Mouse (Mus musculus) CH12.LX (cell line): ENCODE data around the gene Ddx27. TPM values are rescaled to one million over a fixed set of nuclear protein-coding genes. Genes with fewer than 3 reads are reported as not detected.

Experiments used
- DNase-seq: peaks from one replicate; pipeline ENCODE4 v3.0.0-alpha.2; 2013; ENCODE audit errors: extremely low read depth
- H3K27ac ChIP-seq: 2 replicates; pipeline ENCODE4 v1.5.1; 2012; ENCODE audit warnings: low read depth, mild to moderate bottlenecking, control low read depth, moderate library complexity; ENCODE audit not compliant: insufficient read depth
- H3K27me3 ChIP-seq: replicated peaks from 2 replicates; pipeline ENCODE3; 2012; ENCODE audit warnings: inconsistent platforms
- H3K36me3 ChIP-seq, 2 experiments: replicated peaks in 1 of 2; 2 replicates each; pipeline versions ENCODE3 to v1.6.1; 2012; ENCODE audit warnings: inconsistent platforms in 1 of 2, low read length in 1 of 2, mild to moderate bottlenecking in 1 of 2, mixed read lengths in 1 of 2, moderate library complexity in 1 of 2; ENCODE audit not compliant: control insufficient read depth in 1 of 2, insufficient read depth in 1 of 2
- H3K4me1 ChIP-seq, 2 experiments: 2 replicates each; pipeline ENCODE4 v1.6.1; 2012; ENCODE audit warnings: inconsistent platforms in 1 of 2, moderate library complexity in 1 of 2; ENCODE audit not compliant: insufficient read depth in 2 of 2, control insufficient read depth in 1 of 2
- H3K4me2 ChIP-seq: 2 replicates; pipeline ENCODE4 v1.6.1; 2012; ENCODE audit warnings: low read depth, mild to moderate bottlenecking, control low read depth; ENCODE audit not compliant: poor library complexity, insufficient read depth, severe bottlenecking
- H3K4me3 ChIP-seq, 3 experiments: fragments of 150-350 bp in 1 of 3; sonication (generic) in 1 of 3; replicated peaks in 1 of 3; 2 replicates each; pipeline versions ENCODE3 to v1.5.1; 2011 to 2012; ENCODE audit warnings: low read depth in 2 of 3, low read length in 2 of 3, mild to moderate bottlenecking in 2 of 3, moderate library complexity in 2 of 3, control low read depth in 1 of 3, improper control_type of control experiment in 1 of 3, inconsistent platforms in 1 of 3, mixed read lengths in 1 of 3; ENCODE audit not compliant: poor library complexity in 1 of 3
- H3K79me2 ChIP-seq: replicated peaks from 2 replicates; pipeline ENCODE4 v1.6.1; 2012; ENCODE audit warnings: mild to moderate bottlenecking, moderate library complexity; ENCODE audit not compliant: control insufficient read depth, poor library complexity, insufficient read depth, severe bottlenecking; ENCODE audit errors: extremely low read depth
- H3K9ac ChIP-seq: 2 replicates; pipeline ENCODE4 v1.6.1; 2012; ENCODE audit warnings: low read depth, mild to moderate bottlenecking, control low read depth, moderate library complexity; ENCODE audit not compliant: insufficient read depth
- H3K9me3 ChIP-seq: replicated peaks from 2 replicates; pipeline ENCODE3; 2012; ENCODE audit warnings: low read length, inconsistent platforms, mixed read lengths
- CHD1 ChIP-seq: IDR thresholded peaks from 2 replicates; pipeline ENCODE4 v1.6.1; 2012; ENCODE audit warnings: low read depth, low read length, improper control_type of control experiment, inconsistent platforms
- CTCF ChIP-seq, 2 experiments: IDR thresholded peaks in 1 of 2; conservative IDR thresholded peaks in 1 of 2; 2 replicates each; pipeline ENCODE4 v1.5.1; 2011 to 2012; ENCODE audit warnings: low read depth in 2 of 2, low read length in 2 of 2, improper control_type of control experiment in 1 of 2, inconsistent platforms in 1 of 2, mild to moderate bottlenecking in 1 of 2, moderate library complexity in 1 of 2
- E2F4 ChIP-seq: IDR thresholded peaks from 2 replicates; pipeline ENCODE4 v1.6.1; 2011; ENCODE audit warnings: low read depth, low read length, improper control_type of control experiment; ENCODE audit not compliant: insufficient replicate concordance
- GABPA ChIP-seq: IDR thresholded peaks from 2 replicates; pipeline ENCODE4 v1.6.1; 2012; ENCODE audit warnings: low read depth, low read length, improper control_type of control experiment, inconsistent platforms; ENCODE audit not compliant: insufficient replicate concordance
- HCFC1 ChIP-seq: IDR thresholded peaks from 2 replicates; pipeline ENCODE4 v1.6.1; 2012; ENCODE audit warnings: low read depth, mild to moderate bottlenecking, inconsistent platforms, low read length, improper control_type of control experiment
- JUND ChIP-seq: conservative IDR thresholded peaks from 2 replicates; pipeline ENCODE4 v1.6.1; 2011; ENCODE audit warnings: low read depth, low read length, improper control_type of control experiment
- MAFK ChIP-seq: IDR thresholded peaks from 2 replicates; pipeline ENCODE4 v1.6.1; 2011; ENCODE audit warnings: low read length, improper control_type of control experiment; ENCODE audit not compliant: insufficient replicate concordance
- MAX ChIP-seq: IDR thresholded peaks from 2 replicates; pipeline ENCODE4 v1.6.1; 2011; ENCODE audit warnings: low read length, improper control_type of control experiment
- MEF2A ChIP-seq: IDR thresholded peaks from 2 replicates; pipeline ENCODE4 v1.6.1; 2014; ENCODE audit warnings: low read depth, mild to moderate bottlenecking, inconsistent platforms, low read length, improper control_type of control experiment, borderline replicate concordance
- NRF1 ChIP-seq: IDR thresholded peaks from 2 replicates; pipeline ENCODE4 v1.6.1; 2014; ENCODE audit warnings: low read depth, mild to moderate bottlenecking, inconsistent platforms, low read length, improper control_type of control experiment, moderate library complexity
- POLR2A ChIP-seq: IDR thresholded peaks from 2 replicates; pipeline ENCODE4 v1.6.1; 2011; ENCODE audit warnings: low read depth, mild to moderate bottlenecking, improper control_type of control experiment, low read length
- POLR2AphosphoS2 ChIP-seq: IDR thresholded peaks from 2 replicates; pipeline ENCODE4 v1.6.1; 2011; ENCODE audit warnings: low read depth, low read length, improper control_type of control experiment
- RAD21 ChIP-seq: IDR thresholded peaks from 2 replicates; pipeline ENCODE4 v1.6.1; 2011; ENCODE audit warnings: low read depth, mild to moderate bottlenecking, low read length, improper control_type of control experiment, moderate library complexity
- SIN3A ChIP-seq: IDR thresholded peaks from 2 replicates; pipeline ENCODE4 v1.6.1; 2012; ENCODE audit warnings: low read length, improper control_type of control experiment, inconsistent platforms
- SMC3 ChIP-seq: IDR thresholded peaks from 2 replicates; pipeline ENCODE4 v1.6.1; 2011; ENCODE audit warnings: low read depth, low read length, improper control_type of control experiment
- UBTF ChIP-seq: IDR thresholded peaks from 2 replicates; pipeline ENCODE4 v1.6.1; 2012; ENCODE audit warnings: low read depth, mild to moderate bottlenecking, inconsistent platforms, low read length, improper control_type of control experiment, moderate library complexity
- USF2 ChIP-seq: conservative IDR thresholded peaks from 2 replicates; pipeline ENCODE4 v1.6.1; 2011; ENCODE audit warnings: low read depth, low read length, improper control_type of control experiment
- ZKSCAN1 ChIP-seq: IDR thresholded peaks from 2 replicates; pipeline ENCODE4 v1.6.1; 2012; ENCODE audit warnings: low read depth, inconsistent platforms, low read length, improper control_type of control experiment, borderline replicate concordance
- dilution Hi-C: fragments of 300-500 bp; cut with MboI; formaldehyde crosslinking; loops from 2 replicates; pipeline ENCODE4 v1.14.3; 2020; ENCODE audit warnings: low sequenced_read_pairs; ENCODE audit not compliant: extremely low pct_unique_long_range_greater_than_20kb, extremely low pct_ligation_motif_present
- in situ Hi-C: fragments of 300-500 bp; cut with MboI; formaldehyde crosslinking; loops from 3 replicates; pipeline ENCODE4 v1.14.3; 2019; ENCODE audit warnings: low sequenced_read_pairs, low pct_ligation_motif_present, low pct_unique_long_range_greater_than_20kb, mixed read lengths
- polyA plus RNA-seq: library from polyadenylated mRNA; unstranded; fragments of >175 nt; gene quantifications from 2 replicates; pipeline ENCODE4 v1.2.1, GENCODE M21; 2012; ENCODE audit warnings: low read depth; ENCODE audit not compliant: insufficient read length
- total RNA-seq, 2 experiments: library from RNA; depleted of rRNA; stranded (reverse); fragments of 300-350 nt in 1 of 2; fragments of >200 nt in 1 of 2; gene quantifications; 2 replicates each; pipeline ENCODE4 v1.2.3; 2012 to 2014

The Ddx27 gene
- total and polyA plus RNA-seq, 3 experiments = 139 to 224 (median 157) TPM

GRCm38 (mm10) chr2:167030507-167030906, 15.5 kb downstream of the Ddx27 start:
- Histone ChIP-seq H3K9me3 (no peaks in the 10 kb centered on the region), H3K4me3 (no peak overlapping the region), H3K27ac (no peak overlapping the region), H3K4me2 (no peak overlapping the region), H3K4me1 (no peaks in the 10 kb centered on the region), H3K9ac (no peak overlapping the region), H3K79me2 (no peaks in the 10 kb centered on the region), H3K36me3 (peaks cover 81 to 92% of the 10 kb centered on the region in 2 experiments), H3K27me3 (no peaks in the 10 kb centered on the region)
- in situ Hi-C loops (no loop called here), dilution Hi-C loops (no loop called here)
- no peak for DNase-seq
- TF ChIP-seq NRF1 = no peak
- peak in 1 of 2 experiments; percentile 20; a peak in 2 of 4 replicates for TF ChIP-seq CTCF (conservative IDR thresholded peaks at IDR 0.05 in 1 of 2, IDR thresholded peaks at IDR 0.05 in 1 of 2; ENCODE audit: low read depth in 2 of 2, low read length in 2 of 2)

- dilution Hi-C loops = no loop called here
- H3K4me2 ChIP-seq = no peak overlapping the region
- TF ChIP-seq GABPA (no peak), SIN3A (no peak), E2F4 (no peak), SMC3 (no peak), JUND (no peak), MAFK (no peak), MEF2A (no peak), RAD21 (no peak), HCFC1 (no peak), MAX (no peak), POLR2AphosphoS2 (no peak), USF2 (no peak)
- H3K4me3 ChIP-seq = no peak overlapping the region
- no peak for DNase-seq
- H3K27ac ChIP-seq = no peak overlapping the region
- H3K36me3 ChIP-seq = peaks cover 90 to 96% of the 10 kb centered on the region in 2 experiments
- H3K4me1 ChIP-seq = peaks cover 0 to 4% of the 10 kb centered on the region in 2 experiments; a peak in 1 of 4 replicates
- no peak overlapping the region for H3K9ac ChIP-seq
- no peaks in the 10 kb centered on the region for H3K9me3 ChIP-seq
- in situ Hi-C loops = no loop called here
- no peaks in the 10 kb centered on the region for H3K79me2 ChIP-seq
- H3K27me3 ChIP-seq = no peaks in the 10 kb centered on the region
Measured at GRCm38 (mm10) chr2:167037710-167038109, 22.7 kb downstream of the Ddx27 start.

- Histone ChIP-seq H3K9ac (no peak overlapping the region), H3K27me3 (no peaks in the 10 kb centered on the region), H3K4me3 (no peak overlapping the region), H3K4me2 (no peak overlapping the region), H3K36me3 (peaks cover 93 to 98% of the 10 kb centered on the region in 2 experiments), H3K4me1 (peaks cover 0 to 4% of the 10 kb centered on the region in 2 experiments; a peak in 1 of 4 replicates), H3K9me3 (no peaks in the 10 kb centered on the region), H3K27ac (no peak overlapping the region), H3K79me2 (no peaks in the 10 kb centered on the region)
- in situ Hi-C loops = no loop called here
- DNase-seq = no peak
- TF ChIP-seq UBTF = no peak
- no peak for TF ChIP-seq ZKSCAN1
- TF ChIP-seq POLR2A = no peak
- no peak for TF ChIP-seq CHD1
- dilution Hi-C loops = no loop called here
Measured at GRCm38 (mm10) chr2:167038297-167038696, 23.3 kb downstream of the Ddx27 start.
